Mouse (Mus musculus) embryonic fibroblast, embryonic 13.5 days (primary cell): Measurements from ENCODE around the gene Alkbh2.

ENCODE experiments used
- CTCF ChIP-seq: IDR thresholded peaks from 2 replicates; pipeline ENCODE4 v1.5.1; 2011; ENCODE audit warnings: mild to moderate bottlenecking, control low read depth, low read length, moderate library complexity, borderline replicate concordance; ENCODE audit not compliant: insufficient read depth
- POLR2A ChIP-seq: IDR thresholded peaks from 2 replicates; pipeline ENCODE4 v1.6.1; 2011; ENCODE audit warnings: low read depth, mild to moderate bottlenecking, control low read depth, low read length, moderate library complexity

DNA sequence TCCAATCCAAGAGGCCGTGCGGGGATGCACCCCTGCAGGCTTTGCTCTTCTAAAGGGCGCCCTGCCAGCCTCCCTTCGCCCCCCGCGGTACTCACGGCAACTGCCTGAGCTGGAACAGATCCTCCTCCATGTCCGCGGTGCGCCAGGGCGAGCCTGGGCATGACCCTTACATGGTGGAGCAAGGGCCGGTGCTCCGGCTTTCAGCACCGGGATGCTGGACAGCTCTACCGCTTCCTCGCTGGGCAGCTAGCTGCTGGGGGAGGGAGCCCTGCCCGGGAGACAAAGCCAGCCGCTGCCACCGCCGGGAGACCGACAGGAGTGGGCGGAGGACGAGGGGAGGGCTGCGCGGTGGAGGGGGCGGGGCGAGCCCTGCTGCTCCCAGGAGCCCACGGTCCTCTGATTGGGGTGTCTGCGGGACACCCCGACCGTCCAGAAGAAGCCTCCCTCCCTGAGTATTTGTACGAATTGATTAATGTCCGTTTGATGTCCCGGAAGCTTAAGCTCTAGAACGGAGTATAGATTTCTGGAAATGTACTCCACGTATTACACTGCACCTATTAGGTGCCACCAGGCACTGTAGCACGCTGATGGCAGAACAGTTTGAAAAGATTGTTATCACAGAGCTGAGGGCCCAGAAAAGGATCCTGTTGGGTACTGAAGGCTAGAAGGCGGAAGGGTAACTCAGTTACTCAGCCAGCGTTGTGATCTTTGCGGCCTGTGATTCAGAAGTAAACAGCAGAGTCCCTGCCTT, 36.8 kb downstream of the Alkbh2 start, which contains the start of gene Svop:
- TF ChIP-seq POLR2A (no peak), CTCF (no peak)
